ENCODE assay signal across 21 mouse cellular contexts in the genomic region with DNA sequence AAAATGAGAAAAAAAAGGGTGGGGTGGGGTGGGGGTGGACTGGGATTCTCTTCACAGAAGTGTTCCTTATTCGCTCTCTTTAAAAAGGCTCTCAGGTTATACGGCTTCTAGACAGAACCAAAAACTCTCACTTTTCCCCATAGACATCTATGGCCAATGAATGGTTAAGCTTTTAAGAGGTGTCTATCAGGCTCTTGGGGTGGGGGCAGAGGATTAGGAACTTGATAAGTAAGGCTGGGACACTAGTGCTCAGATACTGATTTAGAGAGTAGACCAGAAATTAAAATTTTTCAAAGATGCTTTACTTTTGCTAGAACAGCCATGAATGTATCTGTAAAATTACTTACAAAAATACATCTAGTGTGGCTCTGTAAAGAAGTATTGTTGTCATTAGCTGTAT. TPM values are rescaled to one million over a fixed set of nuclear protein-coding genes. Genes with fewer than 3 reads are reported as not detected.
DNase-seq lines count a peak whose midpoint lies in the region; TF ChIP-seq lines count a peak whose summit lies in the region.
"Had no signal": no experiment of that assay in that cellular context is flagged by ENCODE, and none has a peak within 500 bp of the region (broad histone marks: within the 10 kb centered on the region; RNA-seq: fewer than 3 reads in every experiment).

No protein-coding gene starts in this region.

- H3K9me3 ChIP-seq in MEL (replicated peaks; ENCODE audit: insufficient read depth, low read length), result no peaks in the 10 kb centered on the region

- no peak for DNase-seq in MEL (ENCODE audit: low read depth, low spot score)
- no peak for DNase-seq in layer of hippocampus, postnatal 25 days (ENCODE audit: extremely low spot score in 1 of 2, low spot score in 1 of 2)
- DNase-seq: adrenal gland, adult 2 months; adrenal gland, adult 8-10 months; adrenal gland, postnatal 10 days; adrenal gland, postnatal 14 days; adrenal gland, postnatal 25 days; adrenal gland, postnatal 36 days; B cell, adult 2 months; cerebellum, adult 11 months; cerebellum, adult 11-12 months; cerebellum, adult 18-20 months; cerebellum, adult 2 months; cerebellum, adult 8-10 months had no signal

- no peak for TF ChIP-seq CTCF in MEL (IDR thresholded peaks at IDR 0.05 in 2 of 3, conservative IDR thresholded peaks at IDR 0.05 in 1 of 3; ENCODE audit: control insufficient read depth in 1 of 3, insufficient read depth in 1 of 3, low read depth in 2 of 3, low read length in 3 of 3, poor library complexity in 1 of 3, severe bottlenecking in 1 of 3)

- TF ChIP-seq RAD21 in MEL (IDR thresholded peaks at IDR 0.05; ENCODE audit: low read depth, low read length), result no peak

- peaks cover 0 to 36% of the 10 kb centered on the region in 2 experiments; a peak in 2 of 4 replicates for H3K36me3 ChIP-seq in MEL (ENCODE audit: control insufficient read depth in 1 of 2, insufficient read depth in 2 of 2, low read length in 2 of 2)
- H3K36me3 ChIP-seq: G1E had no signal

- peaks cover 0 to 2% of the 10 kb centered on the region in 2 experiments; a peak in 1 of 4 replicates for H3K27me3 ChIP-seq in MEL (ENCODE audit: control insufficient read depth in 1 of 2, insufficient read depth in 2 of 2, low read length in 2 of 2)
- H3K27me3 ChIP-seq: Patski had no signal

- H3K9ac ChIP-seq in MEL (ENCODE audit: control insufficient read depth, low read depth, low read length, poor library complexity, severe bottlenecking), result no peak overlapping the region

- peaks cover 28 to 39% of the 10 kb centered on the region in 2 experiments for H3K4me1 ChIP-seq in MEL (ENCODE audit: control insufficient read depth in 1 of 2, insufficient read depth in 2 of 2, low read length in 2 of 2)

- TF ChIP-seq POLR2A in MEL (IDR thresholded peaks at IDR 0.05; ENCODE audit: control insufficient read depth in 1 of 2, insufficient read depth in 1 of 2, low read depth in 1 of 2, low read length in 2 of 2, poor library complexity in 1 of 2), result no peak

- no peak overlapping the region for H3K27ac ChIP-seq in MEL (ENCODE audit: control insufficient read depth, low read depth, low read length)

- TF ChIP-seq EP300 in MEL (IDR thresholded peaks at IDR 0.05; ENCODE audit: low read depth in 1 of 2, low read length in 2 of 2), result peak in 1 of 2 experiments; percentile 57; a peak in 1 of 4 replicates

- H3K79me2 ChIP-seq in MEL (ENCODE audit: control insufficient read depth, insufficient read depth, low read length, poor library complexity), result peaks cover 4% of the 10 kb centered on the region

- H3K4me3 ChIP-seq in MEL (ENCODE audit: control insufficient read depth in 1 of 2, insufficient read depth in 1 of 2, low read depth in 2 of 2, low read length in 2 of 2), result no peak overlapping the region

TF ChIP-seq in MEL, 35 proteins besides CTCF, POLR2A, EP300 and RAD21:
- TF ChIP-seq TBP (IDR thresholded peaks at IDR 0.05; ENCODE audit: low read depth, low read length) (no peak), SIN3A (IDR thresholded peaks at IDR 0.05; ENCODE audit: low read length) (0 out of 2 replicates have a peak, but pooled peaks have one; percentile 33), TCF12 (IDR thresholded peaks at IDR 0.05; ENCODE audit: low read depth, low read length) (no peak), GATA1 (IDR thresholded peaks at IDR 0.05; ENCODE audit: low read depth, low read length) (0 out of 2 replicates have a peak, but pooled peaks have one; percentile 29), RCOR1 (IDR thresholded peaks at IDR 0.05; ENCODE audit: low read depth, low read length) (peak; percentile 70)

RNA-seq across cellular contexts. Expression of a gene that starts 5.1 kb away (rescaled TPM):
- 1.5 and 2.4 TPM in 2 replicates for total RNA-seq in MEL (2012; rRNA removed)
- 1 to 10 TPM in 1 of 2 experiments, not detected in 1; 2.8 TPM for polyA plus RNA-seq in MEL (2012; ENCODE audit: insufficient read depth in 1 of 2, insufficient read length in 2 of 2, low read depth in 1 of 2, low replicate concordance in 2 of 2, missing spikeins in 1 of 2)
- total RNA-seq in layer of hippocampus, postnatal 25 days (2021), result under 1 TPM in 1 of 2 experiments, not detected in 1; 0.12 TPM
- total RNA-seq: adrenal gland, adult 18-20 months; adrenal gland, adult 2 months; adrenal gland, adult 8-10 months; adrenal gland, postnatal 14 days; adrenal gland, postnatal 25 days; adrenal gland, postnatal 36 days; adrenal gland, postnatal 4 days had no signal
- polyA plus RNA-seq: activated CD4-positive, CD25-positive, alpha-beta regulatory T cell, adult 4 months; adrenal gland, adult 2 months; C2C12; CD4-positive, CD25-positive, alpha-beta regulatory T cell, adult 4 months; cerebellum, adult 2 months; G1E had no signal

RNA-seq across cellular contexts. Expression of a gene that starts 16.1 kb away (rescaled TPM):
- total RNA-seq in MEL (2012; rRNA removed), result 30.3 and 31.0 TPM in 2 replicates
- 10 to 100 TPM in 1 of 2 experiments, not detected in 1; 39.3 TPM for polyA plus RNA-seq in MEL (2012; ENCODE audit: insufficient read depth in 1 of 2, insufficient read length in 2 of 2, low read depth in 1 of 2, low replicate concordance in 2 of 2, missing spikeins in 1 of 2)
- total RNA-seq in layer of hippocampus, postnatal 25 days (2021), result 10 to 100 TPM; 28.0 to 30.6 TPM

RNA-seq across cellular contexts. Expression of a gene that starts 18.1 kb away (rescaled TPM):
- 226 and 236 TPM in 2 replicates for total RNA-seq in MEL (2012; rRNA removed)
- polyA plus RNA-seq in MEL (2012; ENCODE audit: insufficient read depth in 1 of 2, insufficient read length in 2 of 2, low read depth in 1 of 2, low replicate concordance in 2 of 2, missing spikeins in 1 of 2), result 100 to 1,000 TPM; 190 to 209 TPM
- total RNA-seq in layer of hippocampus, postnatal 25 days (2021), result 10 to 100 TPM; 90.3 to 94.5 TPM
